Mouse (Mus musculus): ENCODE results near the gene Slc29a2. TPM values are rescaled to one million over a fixed set of nuclear protein-coding genes. Genes with fewer than 3 reads are reported as not detected.

Gene Slc29a2
- polyA plus RNA-seq, 1 experiment from 2014 or later, result 4.0 TPM

DNA sequence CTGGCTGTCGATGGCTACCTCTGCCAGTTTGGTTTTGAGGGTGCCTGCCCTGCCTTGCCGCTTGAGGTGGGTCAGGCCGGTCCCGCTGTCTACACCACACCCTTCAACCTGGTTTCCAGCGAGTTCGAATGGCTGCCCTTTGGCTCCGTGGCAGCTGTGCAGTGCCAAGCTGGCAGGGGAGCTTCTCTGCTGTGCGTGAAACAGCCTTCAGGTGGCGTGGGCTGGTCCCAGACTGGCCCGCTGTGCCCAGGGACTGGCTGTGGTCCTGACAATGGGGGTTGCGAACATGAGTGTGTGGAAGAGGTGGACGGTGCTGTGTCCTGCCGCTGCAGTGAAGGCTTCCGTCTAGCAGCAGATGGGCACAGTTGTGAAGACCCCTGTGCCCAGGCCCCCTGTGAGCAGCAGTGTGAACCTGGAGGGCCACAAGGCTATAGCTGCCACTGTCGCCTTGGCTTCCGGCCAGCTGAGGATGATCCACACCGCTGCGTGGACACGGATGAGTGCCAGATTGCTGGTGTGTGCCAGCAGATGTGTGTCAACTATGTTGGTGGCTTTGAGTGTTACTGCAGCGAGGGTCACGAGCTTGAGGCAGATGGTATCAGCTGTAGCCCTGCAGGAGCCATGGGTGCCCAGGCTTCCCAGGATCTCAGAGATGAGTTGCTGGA, 45.0 kb downstream of the Slc29a2 start:
- Histone ChIP-seq H3K9ac (ENCODE audit: low read depth, low read length) (peak overlapping the region; percentile 83), H3K27me3 (replicated peaks; ENCODE audit: control insufficient read depth, insufficient read depth, low read length) (no peaks in the 10 kb centered on the region; the same call in 1 of the 2 replicates), H3K4me2 (ENCODE audit: low read depth, low read length) (peak overlapping the region; percentile 77), H3K4me1 (ENCODE audit: control insufficient read depth, insufficient read depth, low read length) (peaks cover 46% of the 10 kb centered on the region), H3K9me3 (ENCODE audit: control insufficient read depth, low read length) (no peaks in the 10 kb centered on the region), H3K27ac (replicated peaks; ENCODE audit: low read depth, low read length) (peak overlapping the region; percentile 88), H3K4me3 (ENCODE audit: low read depth, low read length) (peak overlapping the region; percentile 60), H3K36me3 (ENCODE audit: control insufficient read depth, insufficient read depth, low read length) (no peaks in the 10 kb centered on the region)
- 20% methylated on average over 18 of the region's 21 CpGs for WGBS
- DNase-seq (ENCODE audit: low spot score), result no peak
- ATAC-seq (ENCODE audit: low read depth), result no peak

DNA sequence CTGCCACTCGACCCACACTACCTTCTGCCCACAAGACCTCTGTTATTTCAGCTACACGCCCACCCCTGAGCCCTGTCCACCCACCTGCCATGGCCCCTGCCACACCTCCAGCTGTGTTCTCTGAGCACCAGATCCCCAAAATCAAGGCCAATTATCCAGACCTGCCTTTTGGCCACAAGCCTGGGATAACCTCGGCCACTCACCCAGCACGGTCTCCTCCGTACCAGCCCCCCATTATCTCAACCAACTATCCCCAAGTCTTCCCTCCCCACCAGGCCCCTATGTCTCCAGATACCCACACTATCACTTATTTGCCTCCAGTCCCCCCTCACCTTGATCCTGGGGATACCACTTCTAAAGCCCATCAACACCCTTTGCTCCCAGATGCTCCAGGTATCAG, 45.8 kb downstream of the Slc29a2 start:
- DNase-seq (ENCODE audit: low spot score), result no peak
- Histone ChIP-seq H3K4me2 (ENCODE audit: low read depth, low read length) (peak overlapping the region; percentile 77), H3K4me3 (ENCODE audit: low read depth, low read length) (peak overlapping the region; percentile 60), H3K27me3 (replicated peaks; ENCODE audit: control insufficient read depth, insufficient read depth, low read length) (no peaks in the 10 kb centered on the region; the same call in 1 of the 2 replicates), H3K36me3 (ENCODE audit: control insufficient read depth, insufficient read depth, low read length) (no peaks in the 10 kb centered on the region), H3K9me3 (ENCODE audit: control insufficient read depth, low read length) (no peaks in the 10 kb centered on the region), H3K9ac (ENCODE audit: low read depth, low read length) (peak overlapping the region; percentile 83), H3K4me1 (ENCODE audit: control insufficient read depth, insufficient read depth, low read length) (peaks cover 46% of the 10 kb centered on the region), H3K27ac (replicated peaks; ENCODE audit: low read depth, low read length) (peak overlapping the region; percentile 96)
- ATAC-seq (ENCODE audit: low read depth), result no peak
- WGBS, result 74% methylated on average over 5 of the region's 5 CpGs

DNA sequence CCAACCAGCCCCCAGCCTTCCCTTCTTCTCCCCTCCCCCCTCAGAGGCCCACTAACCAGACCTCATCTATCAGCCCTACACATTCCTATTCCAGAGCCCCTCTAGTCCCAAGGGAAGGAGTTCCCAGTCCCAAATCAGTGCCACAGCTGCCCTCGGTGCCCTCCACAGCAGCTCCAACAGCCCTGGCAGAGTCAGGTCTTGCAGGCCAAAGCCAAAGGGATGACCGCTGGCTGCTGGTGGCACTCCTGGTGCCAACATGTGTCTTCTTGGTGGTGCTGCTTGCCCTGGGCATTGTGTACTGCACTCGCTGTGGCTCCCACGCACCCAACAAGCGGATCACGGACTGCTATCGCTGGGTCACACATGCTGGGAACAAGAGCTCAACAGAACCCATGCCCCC, 46.3 kb downstream of the Slc29a2 start:
- Histone ChIP-seq H3K27ac (replicated peaks; ENCODE audit: low read depth, low read length) (peak overlapping the region; percentile 96), H3K9ac (ENCODE audit: low read depth, low read length) (peak overlapping the region; percentile 83), H3K36me3 (ENCODE audit: control insufficient read depth, insufficient read depth, low read length) (no peaks in the 10 kb centered on the region), H3K9me3 (ENCODE audit: control insufficient read depth, low read length) (no peaks in the 10 kb centered on the region), H3K4me2 (ENCODE audit: low read depth, low read length) (peak overlapping the region; percentile 77), H3K27me3 (replicated peaks; ENCODE audit: control insufficient read depth, insufficient read depth, low read length) (no peaks in the 10 kb centered on the region; the same call in 1 of the 2 replicates), H3K4me3 (ENCODE audit: low read depth, low read length) (peak overlapping the region; percentile 60), H3K4me1 (ENCODE audit: control insufficient read depth, insufficient read depth, low read length) (peaks cover 42% of the 10 kb centered on the region)
- WGBS, result 74% methylated on average over 7 of the region's 7 CpGs
- ATAC-seq (ENCODE audit: low read depth) (no peak), DNase-seq (ENCODE audit: low spot score) (no peak)

DNA sequence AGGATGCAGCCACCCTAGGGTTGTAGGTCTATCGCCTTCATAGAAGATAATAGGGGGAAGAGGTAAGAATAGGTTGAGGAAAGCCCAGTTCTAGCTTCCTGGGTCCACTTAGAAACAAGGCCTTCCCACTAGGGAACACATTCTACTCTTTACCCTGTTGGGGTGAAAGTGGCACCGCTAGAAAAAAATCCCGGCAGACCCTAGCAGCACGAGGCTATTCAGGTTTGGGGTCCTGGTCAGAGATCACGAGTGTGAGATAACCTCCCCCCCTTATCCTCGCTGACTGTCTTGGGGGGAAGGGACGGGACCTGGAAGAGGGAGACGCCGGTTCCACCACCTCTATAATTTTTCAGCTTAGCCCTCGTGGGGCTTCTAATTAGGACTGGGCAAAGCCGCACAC, 47.4 kb downstream of the Slc29a2 start:
- H3K4me1 ChIP-seq (ENCODE audit: control insufficient read depth, insufficient read depth, low read length), result peaks cover 40% of the 10 kb centered on the region
- 11% methylated on average over 11 of the region's 11 CpGs for WGBS

DNA sequence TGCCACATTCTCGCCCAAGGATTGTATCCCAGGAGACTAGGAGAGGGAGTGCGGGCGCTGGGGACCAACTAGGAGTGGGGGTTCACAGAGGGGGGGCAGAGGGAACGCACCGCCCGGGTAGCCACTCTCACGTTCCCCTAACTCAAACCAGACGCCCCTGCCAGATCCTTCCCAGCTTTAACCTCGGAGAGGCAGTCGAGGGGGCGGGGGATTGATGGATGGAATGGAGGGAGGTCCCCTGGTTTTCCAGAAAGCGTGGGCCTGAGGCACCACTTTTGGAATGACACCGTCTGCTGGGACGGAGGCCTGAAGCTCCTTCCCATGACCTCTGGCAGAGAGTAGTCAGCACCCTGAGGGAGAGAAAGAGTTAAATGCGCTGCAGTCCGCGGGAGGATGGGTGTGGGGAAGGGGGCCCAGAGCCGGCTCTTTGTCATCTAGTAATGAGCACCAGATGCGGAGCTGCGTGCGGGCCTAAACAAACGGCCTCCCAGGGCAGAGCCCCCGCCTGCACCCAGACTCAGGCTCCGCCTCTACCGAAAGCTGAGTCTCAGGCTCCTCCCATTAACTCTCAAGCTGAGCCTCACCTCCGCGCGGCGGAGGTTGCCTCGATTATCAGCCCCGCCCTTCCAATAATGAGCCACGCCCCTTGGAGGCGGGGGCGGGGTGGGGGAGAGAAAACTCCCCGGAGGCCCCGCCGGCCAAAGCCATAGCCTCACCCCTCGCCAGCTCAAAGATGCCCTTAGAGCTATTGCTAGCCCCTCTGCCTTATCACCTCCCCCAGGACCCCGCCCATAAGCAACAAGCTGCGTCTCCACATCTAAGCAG, 48.1 kb downstream of the Slc29a2 start:
- peak; percentile 98 for DNase-seq (ENCODE audit: low spot score)
- Histone ChIP-seq H3K27ac (replicated peaks; ENCODE audit: low read depth, low read length) (peak overlapping the region; percentile 96), H3K36me3 (ENCODE audit: control insufficient read depth, insufficient read depth, low read length) (no peaks in the 10 kb centered on the region), H3K9me3 (ENCODE audit: control insufficient read depth, low read length) (no peaks in the 10 kb centered on the region), H3K4me2 (ENCODE audit: low read depth, low read length) (peak overlapping the region; percentile 77), H3K27me3 (replicated peaks; ENCODE audit: control insufficient read depth, insufficient read depth, low read length) (no peaks in the 10 kb centered on the region; the same call in 1 of the 2 replicates), H3K4me3 (ENCODE audit: low read depth, low read length) (peak overlapping the region; percentile 60), H3K4me1 (ENCODE audit: control insufficient read depth, insufficient read depth, low read length) (peaks cover 39% of the 10 kb centered on the region), H3K9ac (ENCODE audit: low read depth, low read length) (peak overlapping the region; percentile 83)
- 0% methylated on average over 21 of the region's 40 CpGs for WGBS
- peak; percentile 91 for ATAC-seq (ENCODE audit: low read depth)

More for the DNA sequence above, 47.4 kb downstream of the Slc29a2 start:
- Histone ChIP-seq H3K9me3 (ENCODE audit: control insufficient read depth, low read length) (no peaks in the 10 kb centered on the region), H3K4me2 (ENCODE audit: low read depth, low read length) (peak overlapping the region; percentile 77), H3K27ac (replicated peaks; ENCODE audit: low read depth, low read length) (peak overlapping the region; percentile 96), H3K27me3 (replicated peaks; ENCODE audit: control insufficient read depth, insufficient read depth, low read length) (no peaks in the 10 kb centered on the region; the same call in 1 of the 2 replicates), H3K4me3 (ENCODE audit: low read depth, low read length) (peak overlapping the region; percentile 60), H3K9ac (ENCODE audit: low read depth, low read length) (peak overlapping the region; percentile 83), H3K36me3 (ENCODE audit: control insufficient read depth, insufficient read depth, low read length) (no peaks in the 10 kb centered on the region)
- no peak for ATAC-seq (ENCODE audit: low read depth)
- DNase-seq (ENCODE audit: low spot score), result no peak

DNA sequence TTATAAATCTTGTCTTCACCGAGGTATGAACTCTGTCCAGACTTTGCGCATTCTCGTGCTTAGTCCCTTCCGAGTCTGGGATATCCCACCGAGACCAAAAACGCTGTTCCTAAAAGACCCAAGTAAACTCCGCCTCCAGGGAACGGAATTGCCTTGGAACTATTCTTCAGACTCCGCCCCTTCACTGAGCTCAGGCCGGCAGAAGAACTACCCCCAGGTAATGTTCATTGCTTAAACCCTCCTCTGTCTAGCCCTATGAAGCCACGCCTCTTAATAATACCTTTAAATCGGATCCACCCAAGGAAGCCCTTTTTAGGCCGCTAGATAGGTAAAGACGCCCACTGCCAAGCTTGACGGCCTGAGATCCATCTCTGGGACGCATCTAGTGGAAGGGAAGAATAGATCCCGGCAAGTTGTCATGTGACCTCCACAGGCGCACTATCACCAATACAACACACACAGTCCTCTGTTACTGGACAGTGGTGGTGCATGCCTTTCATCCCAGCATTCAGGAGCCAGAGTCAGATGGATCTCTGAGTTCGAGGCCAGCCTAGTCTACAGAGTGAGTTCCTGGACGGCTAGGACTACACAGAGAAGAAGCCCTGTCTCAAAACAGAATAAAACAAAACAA, 48.8 kb downstream of the Slc29a2 start:
- peak; percentile 4; the same call in 1 of the 2 replicates for ATAC-seq (ENCODE audit: low read depth)
- H3K9me3 ChIP-seq (ENCODE audit: control insufficient read depth, low read length), result no peaks in the 10 kb centered on the region
- H3K27ac ChIP-seq (replicated peaks; ENCODE audit: low read depth, low read length), result peak overlapping the region; percentile 96
- peak overlapping the region; percentile 77 for H3K4me2 ChIP-seq (ENCODE audit: low read depth, low read length)
- peaks cover 31% of the 10 kb centered on the region for H3K4me1 ChIP-seq (ENCODE audit: control insufficient read depth, insufficient read depth, low read length)
- peak overlapping the region; percentile 41; the same call in 1 of the 2 replicates for H3K9ac ChIP-seq (ENCODE audit: low read depth, low read length)
- H3K36me3 ChIP-seq (ENCODE audit: control insufficient read depth, insufficient read depth, low read length), result no peaks in the 10 kb centered on the region
- 2% methylated on average over 20 of the region's 20 CpGs for WGBS
- peak; percentile 87 for DNase-seq (ENCODE audit: low spot score)
- no peaks in the 10 kb centered on the region; the same call in 1 of the 2 replicates for H3K27me3 ChIP-seq (replicated peaks; ENCODE audit: control insufficient read depth, insufficient read depth, low read length)
- peak overlapping the region; percentile 60 for H3K4me3 ChIP-seq (ENCODE audit: low read depth, low read length)

DNA sequence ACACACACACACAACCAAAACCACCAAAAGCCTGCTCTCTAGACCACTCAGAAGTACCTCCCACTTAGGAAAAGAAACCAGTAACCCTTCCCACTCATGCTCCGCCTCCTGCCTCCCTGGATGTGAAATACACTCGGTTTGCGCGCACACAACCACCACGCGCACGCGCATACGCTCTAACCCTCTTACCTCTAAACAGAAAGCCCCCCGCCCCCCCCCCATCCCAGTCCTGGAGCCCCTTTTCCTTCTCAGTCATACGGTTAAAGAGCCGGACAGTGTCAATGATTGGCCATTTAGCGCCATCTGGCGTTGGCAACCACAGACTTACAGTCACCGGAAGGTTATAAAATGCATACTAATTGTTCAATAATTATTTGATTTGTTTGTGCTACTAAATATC, 49.4 kb downstream of the Slc29a2 start:
- H3K27me3 ChIP-seq (replicated peaks; ENCODE audit: control insufficient read depth, insufficient read depth, low read length), result no peaks in the 10 kb centered on the region; the same call in 1 of the 2 replicates
- H3K4me3 ChIP-seq (ENCODE audit: low read depth, low read length), result peak overlapping the region; percentile 60
- ATAC-seq (ENCODE audit: low read depth), result peak; percentile 19; the same call in 1 of the 2 replicates
- WGBS, result under 1% methylated on average over 15 of the region's 15 CpGs
- H3K27ac ChIP-seq (replicated peaks; ENCODE audit: low read depth, low read length), result peak overlapping the region; percentile 96
- DNase-seq (ENCODE audit: low spot score), result peak; percentile 91
- peaks cover 28% of the 10 kb centered on the region for H3K4me1 ChIP-seq (ENCODE audit: control insufficient read depth, insufficient read depth, low read length)
- no peaks in the 10 kb centered on the region for H3K9me3 ChIP-seq (ENCODE audit: control insufficient read depth, low read length)
- no peaks in the 10 kb centered on the region for H3K36me3 ChIP-seq (ENCODE audit: control insufficient read depth, insufficient read depth, low read length)
- 0 out of 2 replicates have a peak overlapping the region, but pooled peaks have one; percentile 41 for H3K9ac ChIP-seq (ENCODE audit: low read depth, low read length)
- peak overlapping the region; percentile 77 for H3K4me2 ChIP-seq (ENCODE audit: low read depth, low read length)

DNA sequence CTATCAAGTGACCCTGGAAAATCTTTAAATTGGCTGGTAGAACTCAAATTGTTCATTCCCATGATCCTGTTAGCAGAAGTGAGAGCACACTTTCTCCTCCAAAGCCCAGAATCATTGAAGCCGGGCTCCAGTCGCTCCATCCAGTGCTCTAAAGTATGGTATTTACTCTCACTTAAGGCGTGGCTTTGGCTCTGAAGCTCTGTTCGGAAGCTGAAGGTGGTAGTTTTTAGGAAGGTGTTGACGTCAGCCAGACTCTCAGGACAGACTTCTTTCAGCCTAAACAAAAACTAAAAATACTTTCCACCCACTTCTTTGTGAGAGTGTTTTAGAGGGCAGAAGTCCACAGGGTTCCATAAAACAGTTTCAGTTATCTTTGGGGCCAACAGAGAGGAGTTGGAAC, 49.9 kb downstream of the Slc29a2 start:
- Histone ChIP-seq H3K4me2 (ENCODE audit: low read depth, low read length) (peak overlapping the region; percentile 77; the same call in 1 of the 2 replicates), H3K9ac (ENCODE audit: low read depth, low read length) (no peak overlapping the region)
- 40% methylated on average over 5 of the region's 5 CpGs for WGBS

More for the DNA sequence above, 49.9 kb downstream of the Slc29a2 start:
- no peak for DNase-seq (ENCODE audit: low spot score)
- Histone ChIP-seq H3K4me3 (ENCODE audit: low read depth, low read length) (0 out of 2 replicates have a peak overlapping the region, but pooled peaks have one; percentile 60), H3K27ac (replicated peaks; ENCODE audit: low read depth, low read length) (no peak overlapping the region), H3K36me3 (ENCODE audit: control insufficient read depth, insufficient read depth, low read length) (no peaks in the 10 kb centered on the region), H3K4me1 (ENCODE audit: control insufficient read depth, insufficient read depth, low read length) (peaks cover 28% of the 10 kb centered on the region), H3K27me3 (replicated peaks; ENCODE audit: control insufficient read depth, insufficient read depth, low read length) (no peaks in the 10 kb centered on the region; the same call in 1 of the 2 replicates), H3K9me3 (ENCODE audit: control insufficient read depth, low read length) (no peaks in the 10 kb centered on the region)
- ATAC-seq (ENCODE audit: low read depth), result no peak

Measured in embryonic facial prominence, embryonic 14.5 days (tissue).